Mouse (Mus musculus): ENCODE measurements at regions not wholly inside any gene's neighbourhood (a gene's known extent, or its start where the extent isn't known, plus 50 kb on each side); places are given as distances from the start of the nearest gene placed in this dataset.

DNA sequence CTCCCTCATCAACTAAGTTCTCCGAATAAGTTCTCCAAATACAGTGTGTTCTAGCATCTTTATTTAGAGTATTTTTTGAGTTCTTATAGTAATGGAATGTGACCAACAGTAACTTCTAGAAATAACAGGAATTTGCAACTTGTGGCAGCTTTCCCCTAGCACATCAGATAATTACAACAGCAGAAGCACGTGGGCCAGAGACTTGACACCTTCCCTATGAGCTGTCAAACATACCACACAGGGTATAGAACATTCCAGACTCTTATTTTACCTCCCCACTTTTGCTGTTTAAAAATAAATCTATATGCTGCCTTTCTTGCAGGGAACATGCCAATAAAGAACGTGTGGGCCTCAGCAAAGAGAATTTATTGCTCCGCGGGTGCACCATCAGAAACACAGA lies 77.4 kb upstream of the Commd8 start:
- no peak for DNase-seq

DNA sequence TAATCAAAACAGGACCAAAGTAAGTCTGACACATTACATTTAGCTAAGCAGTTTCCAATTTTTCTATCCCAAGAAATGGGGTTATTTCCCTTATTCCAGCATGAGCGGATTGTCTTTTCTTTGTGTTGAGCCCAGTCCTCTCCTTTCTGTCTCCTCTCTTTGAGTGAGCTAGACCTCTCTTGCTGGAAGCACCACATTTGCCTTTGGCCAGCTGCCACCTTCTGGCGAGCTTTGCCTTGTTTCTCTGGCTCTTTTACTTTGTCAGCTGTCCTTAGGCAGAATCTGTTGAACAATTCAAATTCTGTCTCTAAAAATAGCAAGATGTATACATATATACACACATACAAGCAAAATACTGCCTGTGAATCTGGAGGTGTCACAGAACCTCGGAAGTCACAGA lies 76.1 kb upstream of the Commd8 start:
- peak; percentile 33 for DNase-seq

DNA sequence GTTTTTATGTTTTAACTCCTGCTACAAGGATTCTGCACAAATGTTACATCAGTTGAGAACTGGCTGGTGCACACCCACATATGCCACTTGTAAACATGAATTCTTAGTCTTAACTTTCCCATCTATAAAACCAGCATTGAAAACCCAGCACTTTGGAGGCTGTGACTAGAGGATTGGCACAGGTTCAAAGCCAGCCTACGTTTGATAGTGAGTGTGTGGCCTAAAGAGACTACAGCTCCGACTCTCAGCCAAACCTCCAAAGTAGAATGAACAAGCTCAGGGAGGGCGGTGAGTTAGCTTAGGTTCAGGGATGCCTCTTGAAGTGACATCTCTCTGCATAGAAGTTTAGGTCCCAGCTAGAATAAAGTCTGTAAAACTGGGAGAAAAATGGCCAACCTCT lies 75.0 kb upstream of the Commd8 start:
- DNase-seq: no peak

DNA sequence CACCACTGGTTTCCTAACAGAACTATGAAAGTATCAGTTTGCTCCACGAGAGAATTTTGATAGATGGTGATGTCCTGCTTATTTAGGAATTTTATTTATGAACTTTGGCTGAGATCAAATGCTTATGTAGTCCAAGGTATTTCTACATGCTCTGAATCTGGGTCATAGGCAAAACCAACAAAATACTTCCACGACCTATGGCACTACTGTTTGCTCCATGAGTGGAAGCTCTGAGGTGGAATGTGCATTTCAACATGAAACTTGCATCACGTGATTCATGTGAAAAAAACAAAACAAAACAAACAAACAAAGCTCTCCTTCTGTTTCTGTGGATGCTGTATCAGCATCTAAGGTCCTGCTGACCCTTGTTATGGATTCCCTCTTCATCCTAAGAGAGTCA lies 73.5 kb upstream of the Commd8 start:
- no peak for DNase-seq

DNA sequence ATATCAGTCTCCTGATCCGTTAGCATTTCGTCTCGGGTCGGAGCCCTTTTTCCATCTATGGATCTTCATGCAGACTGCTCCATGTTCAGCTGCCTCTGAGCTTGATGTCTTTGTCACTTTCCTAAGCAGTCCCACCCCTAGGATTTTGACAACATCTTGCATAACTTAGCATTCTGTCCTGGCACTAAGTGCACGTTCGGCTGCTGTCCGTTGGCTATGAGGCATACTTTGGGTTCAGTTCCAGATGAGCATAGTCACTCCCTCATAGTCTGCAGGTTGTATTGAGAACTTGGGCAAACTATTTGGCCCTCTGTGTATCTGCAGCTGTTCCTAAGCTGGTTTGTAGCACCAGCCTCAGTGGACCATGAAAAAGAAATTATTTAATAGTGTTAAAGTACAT lies 72.3 kb upstream of the Commd8 start:
- DNase-seq: no peak

DNA sequence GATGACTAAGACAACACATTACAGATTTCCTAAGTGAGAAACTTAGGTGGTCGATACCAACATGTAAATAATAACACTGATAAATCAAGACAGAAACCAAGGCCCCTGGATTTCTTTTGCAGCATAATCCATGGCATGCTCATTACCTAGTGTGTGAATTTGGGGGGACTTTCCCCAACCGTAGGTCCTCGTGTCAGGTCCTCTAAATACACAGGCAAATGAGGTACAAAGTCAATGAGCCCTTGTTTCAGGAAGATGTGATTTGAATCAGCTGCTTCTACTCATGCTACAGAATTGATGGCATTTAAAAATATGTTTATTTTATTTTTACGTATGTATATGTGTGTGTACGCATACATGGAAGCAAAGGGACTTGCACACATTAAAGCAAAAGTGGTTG lies 59.0 kb upstream of the Commd8 start:
- no peak for DNase-seq

DNA sequence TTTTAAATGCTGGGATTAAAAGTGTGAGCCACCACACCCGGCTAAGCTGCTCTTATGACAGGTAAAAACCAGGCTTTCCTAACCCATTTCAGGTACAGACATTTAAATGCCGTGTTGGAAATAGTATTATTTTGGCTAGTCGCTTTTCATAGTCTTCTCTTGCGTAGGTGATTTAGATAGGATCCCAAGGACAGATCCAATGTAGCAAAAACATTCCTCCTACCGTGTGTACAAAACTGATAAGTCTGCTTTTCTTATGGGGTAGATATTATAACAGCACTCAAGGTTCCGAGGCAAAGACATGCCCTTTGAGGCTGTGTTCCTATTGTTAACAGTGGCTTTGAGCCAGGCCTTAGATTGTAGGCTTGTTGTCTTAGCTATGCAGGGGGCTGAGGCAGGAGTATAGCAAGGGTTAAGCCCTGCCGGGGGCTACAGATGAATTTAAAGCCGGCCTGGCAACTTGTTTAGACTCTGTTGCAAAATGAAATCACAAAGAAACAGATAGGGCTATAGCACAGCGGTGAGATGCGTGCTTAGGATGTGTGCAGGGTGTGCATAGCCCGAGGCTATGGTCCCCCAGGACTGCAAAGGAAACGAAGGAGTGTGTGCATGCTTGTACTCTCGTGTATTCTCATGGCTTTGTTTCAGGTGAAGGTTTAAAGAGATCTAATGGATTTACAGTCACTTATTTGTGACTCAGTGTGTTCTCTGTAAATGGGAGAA lies 57.7 kb upstream of the Commd8 start:
- no peak for DNase-seq

DNA sequence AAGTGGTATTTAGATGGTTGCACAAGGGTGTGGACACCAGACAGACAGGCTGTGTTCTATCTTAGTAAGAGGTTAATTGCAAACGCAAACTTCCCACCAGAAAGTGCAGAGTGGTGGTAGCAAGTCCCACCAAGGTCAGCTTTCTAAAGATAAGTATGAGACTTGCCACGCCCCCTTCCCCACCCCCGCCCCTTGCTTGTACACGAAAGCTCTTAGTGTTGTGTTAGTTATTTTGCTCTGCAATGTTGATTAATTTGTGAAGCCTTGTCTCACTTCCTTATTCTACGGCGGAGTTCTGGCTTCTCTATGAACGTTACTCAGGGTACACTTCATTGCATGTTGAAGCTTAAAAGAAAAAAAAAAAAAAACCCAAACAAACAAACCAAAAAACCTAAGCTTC lies 57.1 kb upstream of the Commd8 start:
- no peak for DNase-seq

DNA sequence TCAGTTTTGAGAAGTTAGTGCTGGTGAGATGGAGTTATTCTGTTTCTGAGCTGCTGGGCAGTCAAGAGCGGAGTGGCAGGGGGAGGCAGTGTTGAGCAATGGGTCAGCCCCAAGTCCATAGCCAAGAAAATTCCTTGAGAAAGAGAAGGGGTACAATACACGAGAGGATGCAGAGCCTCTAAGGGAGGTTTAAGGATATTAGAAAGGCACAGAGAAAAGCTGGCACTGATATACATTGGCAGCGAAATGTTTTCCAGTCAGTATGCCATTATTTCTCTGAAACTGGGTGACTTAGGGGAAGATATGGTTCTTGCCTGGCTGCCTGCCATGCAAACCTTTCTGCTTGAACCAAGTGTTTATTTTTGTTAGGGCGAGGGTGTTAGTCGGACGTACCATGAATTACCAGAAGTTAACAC lies 56.6 kb upstream of the Commd8 start:
- no peak for DNase-seq

DNA sequence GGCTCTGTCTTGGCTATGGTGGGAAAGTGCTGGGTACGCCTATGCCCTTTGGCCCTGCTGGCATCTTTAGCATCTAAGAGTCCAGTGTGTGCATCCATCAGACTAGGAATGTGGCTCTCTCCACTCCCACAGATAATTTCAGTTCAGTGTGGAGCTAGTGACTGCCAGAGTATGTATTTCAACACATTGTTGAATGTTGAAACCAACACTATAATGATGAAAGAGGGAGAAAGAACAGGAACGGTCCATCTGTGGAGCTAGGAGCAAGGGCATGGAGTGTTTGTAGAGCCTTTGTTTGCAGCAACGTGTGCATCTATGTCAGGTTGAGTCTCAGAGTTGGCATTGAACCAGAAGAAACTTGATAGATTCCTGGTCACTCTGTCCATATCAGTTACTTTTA lies 54.9 kb upstream of the Commd8 start:
- no peak for DNase-seq

DNA sequence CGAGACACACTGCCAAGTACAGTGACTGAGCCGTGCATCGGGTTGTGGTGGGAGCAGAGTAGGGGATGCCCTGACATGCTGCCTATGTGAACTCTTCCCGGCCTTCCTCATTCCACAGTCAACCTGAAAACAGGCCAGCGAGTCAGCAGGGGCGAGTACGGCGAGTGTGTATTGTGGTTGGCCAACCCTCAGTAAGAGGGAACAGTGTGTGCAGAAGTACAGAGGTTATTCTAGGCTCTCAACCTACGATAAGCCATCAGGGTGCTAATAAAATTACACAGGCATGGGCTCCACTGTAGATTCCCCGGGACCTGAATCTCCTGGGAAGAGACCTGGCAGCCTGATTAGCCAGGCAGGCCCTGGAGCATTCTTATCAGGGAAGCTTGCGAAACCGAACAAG lies 51.7 kb upstream of the Commd8 start:
- no peak for DNase-seq

DNA sequence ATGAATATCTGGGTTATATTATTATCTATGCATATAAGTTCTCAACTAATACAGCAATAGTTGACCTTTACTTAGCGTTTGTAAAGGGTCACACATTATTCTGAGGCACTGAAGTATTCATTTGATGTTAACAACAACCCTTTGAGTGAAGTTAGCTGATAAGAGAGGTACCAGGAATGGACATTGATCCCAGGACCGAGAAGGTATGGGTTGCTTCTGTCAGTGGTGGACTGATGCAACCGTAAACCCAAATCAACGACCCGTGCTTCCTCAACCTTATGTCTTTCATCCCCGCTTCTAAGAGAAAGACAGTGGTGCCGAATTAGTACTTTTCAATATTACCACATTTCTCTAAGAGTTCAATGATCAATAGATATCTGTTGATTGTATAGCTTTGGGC lies 51.3 kb upstream of the Commd8 start:
- no peak for DNase-seq
